Mouse (Mus musculus): ENCODE results near the gene Fads3.

The Fads3 gene

DNA sequence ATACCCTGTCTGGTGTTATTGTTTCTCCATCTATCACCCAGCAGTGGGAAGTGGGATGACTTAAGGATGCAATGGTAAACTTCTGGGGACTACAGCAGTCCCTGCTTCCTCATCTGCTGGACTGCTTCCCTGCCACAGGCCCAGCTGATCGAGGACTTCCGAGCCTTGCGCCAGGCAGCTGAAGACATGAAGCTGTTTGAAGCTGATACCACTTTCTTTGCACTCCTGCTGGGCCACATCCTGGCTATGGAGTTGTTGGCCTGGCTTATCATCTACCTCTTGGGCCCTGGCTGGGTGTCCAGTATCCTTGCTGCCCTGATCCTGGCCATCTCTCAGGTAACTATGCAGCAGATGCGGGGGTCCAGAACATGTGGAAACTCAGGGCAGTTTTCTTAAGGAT is 11.3 kb downstream of the Fads3 start:
- no peak for DNase-seq (ENCODE audit: low spot score)

DNA sequence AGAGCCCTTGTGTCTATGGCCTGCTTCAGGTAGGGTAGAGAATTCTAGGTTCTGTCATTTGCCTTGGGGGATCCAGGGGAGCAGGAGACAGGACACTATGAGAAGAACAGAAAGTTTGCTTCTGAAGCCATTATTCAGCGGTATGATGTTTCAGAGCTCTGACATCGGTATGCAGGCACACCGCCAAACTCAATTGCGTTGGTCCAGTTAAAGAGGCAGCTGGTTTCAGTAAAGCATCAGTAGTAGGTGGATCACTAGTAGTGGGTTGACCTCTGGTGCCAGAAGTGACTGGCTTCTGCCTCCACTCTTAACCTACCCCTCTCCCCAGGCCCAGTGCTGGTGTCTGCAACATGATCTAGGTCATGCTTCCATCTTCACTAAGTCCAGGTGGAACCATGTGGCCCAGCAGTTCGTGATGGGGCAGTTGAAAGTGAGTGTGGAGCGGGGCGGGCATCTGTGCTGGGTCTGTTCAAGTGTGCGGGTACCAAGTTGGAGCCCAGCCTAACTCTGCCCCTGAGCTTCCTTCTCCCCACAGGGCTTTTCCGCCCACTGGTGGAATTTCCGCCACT is 12.4 kb downstream of the Fads3 start:
- no peak for DNase-seq (ENCODE audit: low spot score)

DNA sequence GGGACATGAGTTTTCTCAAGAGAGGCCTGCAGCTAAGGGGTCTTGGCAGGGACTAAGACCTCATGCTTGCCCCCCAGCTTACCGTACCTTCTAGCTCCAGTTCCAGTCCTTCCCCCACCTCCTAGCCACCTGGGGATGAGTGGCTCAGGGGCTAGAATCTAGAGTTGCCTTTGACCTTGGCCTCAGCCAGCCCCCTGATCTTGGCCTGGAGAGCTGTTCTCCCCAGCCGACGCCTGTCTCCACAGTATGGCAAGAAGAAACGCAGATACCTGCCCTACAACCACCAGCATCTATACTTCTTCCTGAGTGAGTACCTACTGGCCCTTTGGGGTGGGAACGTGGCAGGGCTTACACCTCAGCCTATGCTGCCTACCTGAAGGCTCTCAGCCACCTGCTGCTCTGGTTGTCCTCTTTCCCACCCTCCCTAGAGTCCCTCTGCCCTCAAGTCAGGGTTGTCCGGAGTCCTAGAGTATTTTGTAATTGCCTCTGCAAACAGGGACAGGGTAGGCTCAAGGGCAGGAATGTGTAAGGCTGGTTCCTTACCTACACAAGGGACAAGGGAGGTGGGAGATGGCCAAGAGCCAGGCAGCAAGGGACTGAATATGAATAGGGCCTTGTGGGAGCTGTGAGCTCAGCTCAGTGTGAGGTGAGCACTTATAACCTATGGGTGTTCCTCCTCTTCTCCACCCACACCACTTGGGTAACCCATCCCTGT is 13.1 kb downstream of the Fads3 start:
- DNase-seq (ENCODE audit: low spot score): no peak

DNA sequence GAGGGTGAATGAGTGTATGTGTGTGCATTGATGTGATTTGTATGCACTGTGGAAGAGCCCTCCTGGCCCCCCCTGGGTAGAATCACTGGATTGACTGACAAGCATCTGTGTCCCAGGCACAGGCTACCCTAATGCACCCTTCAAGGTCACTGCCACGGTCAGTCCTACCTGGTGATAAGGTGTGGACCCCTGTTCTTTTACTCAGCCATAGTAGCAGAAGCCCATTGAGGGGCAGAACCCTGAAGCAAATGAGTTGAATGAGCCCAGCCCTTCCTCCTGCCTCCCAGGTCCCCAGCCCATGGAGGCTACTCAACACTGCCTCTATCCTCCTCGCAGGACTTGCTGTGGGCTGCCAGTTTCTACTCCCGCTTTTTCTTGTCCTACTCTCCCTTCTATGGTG is 13.9 kb downstream of the Fads3 start:
- DNase-seq (ENCODE audit: low spot score): no peak

DNA sequence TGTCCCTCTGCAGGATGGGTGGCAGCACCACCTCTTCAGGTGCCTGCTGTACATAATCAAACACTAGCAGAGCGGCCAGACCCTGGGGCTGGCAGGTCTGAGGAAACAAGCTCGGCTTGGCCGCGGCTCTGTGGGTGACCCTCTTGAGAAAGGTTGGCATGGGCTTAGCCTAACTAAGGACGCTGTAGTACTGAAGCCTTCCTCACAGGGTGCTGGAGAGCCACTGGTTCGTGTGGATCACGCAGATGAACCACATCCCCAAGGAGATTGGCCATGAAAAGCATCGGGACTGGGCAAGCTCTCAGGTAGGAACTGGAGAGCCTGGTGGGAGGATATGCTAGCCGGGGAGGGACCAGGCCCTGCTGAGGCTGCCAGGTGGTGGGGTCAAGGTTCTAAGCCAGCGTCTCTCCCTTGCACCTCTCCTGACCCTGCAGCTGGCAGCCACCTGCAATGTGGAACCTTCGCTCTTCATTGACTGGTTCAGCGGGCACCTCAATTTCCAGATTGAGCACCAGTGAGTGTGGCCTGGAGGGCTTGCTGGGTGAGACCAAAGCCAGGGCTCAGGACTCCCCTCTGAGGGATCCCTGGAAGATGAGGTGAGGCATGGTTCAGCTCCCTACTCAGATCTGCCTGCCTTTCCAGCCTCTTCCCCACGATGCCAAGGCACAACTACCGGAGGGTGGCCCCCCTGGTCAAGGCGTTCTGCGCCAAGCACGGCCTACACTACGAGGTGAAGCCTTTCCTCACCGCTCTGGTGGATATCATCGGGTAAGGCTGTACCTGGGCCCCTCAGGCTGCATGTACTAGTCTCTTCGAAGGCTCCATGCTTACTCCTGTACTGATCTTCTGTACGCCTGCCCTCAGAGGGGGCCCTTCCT is 14.7 kb downstream of the Fads3 start:
- DNase-seq (ENCODE audit: low spot score): no peak

DNA sequence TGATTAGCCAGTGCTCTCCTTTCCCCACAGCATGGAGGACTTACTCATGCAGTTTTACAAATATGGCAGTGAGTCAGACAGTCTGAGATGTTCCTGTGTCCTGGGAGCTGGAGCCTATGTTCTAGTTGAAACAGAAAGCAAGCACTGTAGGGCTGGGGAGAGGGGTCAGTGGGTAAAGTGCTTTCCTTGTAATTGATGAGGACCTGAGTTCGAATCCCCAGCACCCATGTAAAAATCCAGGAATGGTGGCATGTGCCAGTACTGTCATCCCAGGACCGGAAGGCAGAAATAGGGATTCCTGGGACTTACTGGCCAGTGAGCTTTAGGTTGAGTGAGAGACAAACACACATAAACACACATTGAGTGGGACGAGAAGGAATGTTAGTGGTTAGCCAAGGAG is 15.3 kb downstream of the Fads3 start:
- DNase-seq (ENCODE audit: low spot score): no peak

DNA sequence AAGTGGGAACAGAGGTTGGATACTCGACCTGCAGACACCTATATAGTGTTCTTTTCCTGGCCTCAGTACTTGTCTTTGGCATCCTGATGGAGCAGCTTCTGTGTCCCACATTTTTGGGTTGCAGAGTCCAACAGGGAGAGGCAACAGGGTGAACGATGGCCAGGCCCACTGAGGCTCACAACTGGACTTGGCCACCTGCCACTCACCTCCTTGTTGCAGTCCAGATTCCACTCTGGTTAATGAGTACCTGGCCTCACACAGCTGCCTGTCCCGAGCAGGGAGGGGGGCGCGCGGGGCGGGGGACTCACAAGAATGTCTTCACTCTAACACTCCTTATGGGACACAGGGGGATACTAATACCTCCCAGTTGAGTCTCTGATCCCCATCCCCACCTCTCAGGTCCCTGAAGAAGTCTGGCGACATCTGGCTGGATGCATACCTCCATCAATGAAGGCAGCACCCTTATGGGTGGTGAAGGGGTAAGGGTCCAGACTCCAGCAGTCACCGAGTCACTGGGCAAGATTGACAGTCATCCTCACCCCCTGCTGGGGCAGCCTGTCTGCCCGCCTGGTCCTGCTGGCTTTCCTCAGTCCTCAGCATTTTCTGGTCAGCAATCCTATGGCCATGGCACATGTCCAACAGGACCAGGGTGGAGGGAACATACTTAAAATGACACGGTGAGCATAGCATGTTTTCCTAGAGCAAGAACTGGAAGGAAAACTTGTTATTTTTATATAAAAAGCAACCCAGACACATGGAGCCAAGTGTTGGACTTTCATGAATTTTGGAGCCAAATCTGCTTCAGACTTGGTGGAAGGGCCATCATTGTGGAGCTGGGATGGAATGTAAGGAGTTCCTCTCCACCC is 16.4 kb downstream of the Fads3 start:
- DNase-seq (ENCODE audit: low spot score): no peak

DNA sequence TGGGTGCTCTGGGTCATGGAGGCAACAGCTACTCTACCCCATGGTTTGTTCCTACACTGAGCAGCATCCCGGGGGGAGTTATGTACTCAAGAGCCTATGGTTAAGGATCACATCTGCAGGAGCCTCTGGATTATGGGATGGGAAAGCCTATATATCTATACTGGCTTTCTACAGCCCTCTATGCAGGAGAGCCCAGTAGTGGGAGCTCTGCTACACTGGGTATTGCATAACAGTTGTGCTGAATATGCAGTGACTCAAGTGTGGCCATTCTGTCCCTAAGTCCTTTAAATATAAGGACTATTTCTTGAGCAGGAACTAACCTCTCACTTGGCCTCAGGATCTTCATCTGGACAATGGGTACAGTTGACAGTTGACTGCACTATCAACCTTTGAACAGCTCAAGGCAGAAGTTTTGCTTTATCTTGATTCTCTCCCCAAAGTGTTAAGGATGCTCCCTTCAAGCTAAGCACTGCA is 17.0 kb downstream of the Fads3 start:
- no peak for DNase-seq (ENCODE audit: low spot score)

DNA sequence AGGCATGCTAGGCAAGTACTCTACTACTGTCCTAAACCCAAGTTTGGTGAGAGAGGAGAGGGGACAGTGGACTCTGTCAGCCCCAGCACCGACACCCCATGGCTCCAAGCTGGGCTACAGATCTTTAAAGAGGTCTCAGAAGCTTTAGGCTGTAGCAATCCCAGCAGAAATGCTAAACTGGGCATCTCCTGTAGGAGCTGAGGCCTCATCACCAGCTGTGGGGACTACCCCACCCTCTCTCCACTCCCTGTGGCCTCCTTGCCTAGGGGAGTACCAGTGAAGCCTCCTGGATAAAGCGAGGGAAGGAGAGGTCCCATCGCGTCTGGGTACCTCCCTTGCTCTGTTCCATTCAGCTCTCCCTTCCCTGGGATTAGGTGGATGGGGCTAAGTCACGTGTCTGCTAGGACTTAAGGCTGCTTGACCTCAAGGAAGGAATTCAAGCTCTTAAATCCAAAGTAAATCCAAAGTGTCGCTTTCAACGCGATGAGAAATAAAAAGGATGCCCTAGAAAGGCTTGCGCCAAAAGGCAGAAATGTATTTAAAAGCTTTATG is 17.6 kb downstream of the Fads3 start:
- no peak for DNase-seq (ENCODE audit: low spot score)

DNA sequence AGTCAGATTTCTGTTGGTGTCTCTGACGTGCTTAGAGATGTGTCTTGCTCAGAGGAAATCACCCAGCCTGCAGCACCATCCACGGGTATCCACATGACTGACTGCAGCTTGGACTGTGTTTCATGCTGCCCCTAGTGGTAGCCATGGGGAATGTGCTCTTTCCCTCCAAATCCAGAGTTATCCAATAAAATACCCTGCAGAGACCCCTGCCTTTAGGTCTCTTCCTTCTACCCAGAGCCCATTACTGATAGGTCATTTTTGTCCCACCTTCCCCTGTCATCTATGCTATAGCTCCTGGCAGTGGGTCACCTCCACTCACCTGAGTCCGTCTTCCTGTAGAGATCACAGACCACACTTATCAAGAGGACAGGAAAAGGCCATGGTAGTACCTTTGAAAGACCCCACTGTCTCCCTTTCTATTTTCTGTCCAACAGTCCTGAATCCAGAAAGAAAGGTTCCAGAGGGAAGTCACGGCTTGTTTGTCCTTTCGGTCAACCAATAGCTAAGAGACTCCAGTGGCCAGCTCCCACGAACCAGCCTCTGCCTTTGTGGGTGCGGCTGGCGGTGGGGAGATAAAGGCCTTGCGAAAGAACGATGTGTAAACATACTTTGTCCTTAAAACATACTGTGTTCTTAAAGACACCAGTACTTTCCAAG is 18.7 kb downstream of the Fads3 start:
- peak; percentile 44 for DNase-seq (ENCODE audit: low spot score)

DNA sequence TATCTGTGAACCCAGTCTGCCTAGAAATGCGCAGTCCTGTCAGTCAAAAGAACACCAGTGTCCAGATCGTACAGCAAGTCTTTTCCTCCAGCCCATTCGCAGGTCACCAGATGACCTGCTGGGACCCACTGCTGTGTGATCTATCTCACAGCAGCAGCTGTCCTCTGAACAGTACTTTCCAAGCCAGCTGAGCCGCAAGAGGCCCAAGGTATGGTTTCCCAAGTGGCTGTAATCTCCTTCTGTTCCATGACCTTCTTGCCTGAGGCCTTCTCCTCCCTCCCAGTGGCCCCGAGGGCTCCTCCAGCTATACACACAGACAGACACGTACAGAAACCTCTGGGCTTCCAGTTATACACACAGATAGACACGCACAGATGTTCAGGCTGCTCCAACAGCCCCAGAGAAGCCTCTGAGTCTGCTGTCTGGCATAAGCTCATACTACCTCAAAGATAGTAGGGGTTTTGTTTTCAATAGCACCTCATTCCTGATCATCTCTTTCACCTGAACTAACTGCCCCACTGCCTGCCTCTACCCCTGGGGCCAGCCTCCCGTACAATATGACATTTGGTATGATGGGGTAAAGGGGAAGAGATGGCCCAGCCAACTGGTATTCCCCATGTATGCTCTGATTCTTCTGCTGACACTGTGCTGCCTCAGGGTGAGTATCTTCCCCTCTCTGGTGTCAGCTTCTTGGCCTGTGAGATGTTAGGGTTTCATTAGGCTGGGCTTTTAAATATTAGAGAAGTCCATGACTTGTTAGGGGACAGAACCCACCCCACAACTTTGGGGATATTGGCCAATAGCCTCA is 19.6 kb downstream of the Fads3 start:
- no peak for DNase-seq (ENCODE audit: low spot score)

DNA sequence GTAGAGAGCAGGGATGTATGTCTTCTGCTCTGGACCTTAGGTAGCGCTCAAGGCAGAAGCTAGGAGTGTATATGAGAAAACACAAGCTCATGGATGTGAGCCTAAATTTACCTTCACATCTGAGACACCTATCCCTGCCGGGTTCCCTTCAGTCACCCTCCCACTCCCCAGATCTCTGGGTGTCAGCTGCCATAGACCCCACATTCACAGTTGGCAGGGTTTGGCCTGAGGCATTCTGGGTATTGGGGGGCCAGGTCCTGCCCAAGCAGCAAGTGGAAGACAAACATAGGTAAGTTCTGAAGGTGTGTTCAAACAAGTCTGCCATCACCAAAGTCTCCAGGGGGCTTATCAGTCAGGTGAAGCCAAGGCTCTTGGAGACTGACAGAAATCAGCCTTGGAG is 20.3 kb downstream of the Fads3 start:
- no peak for DNase-seq (ENCODE audit: low spot score)

DNA sequence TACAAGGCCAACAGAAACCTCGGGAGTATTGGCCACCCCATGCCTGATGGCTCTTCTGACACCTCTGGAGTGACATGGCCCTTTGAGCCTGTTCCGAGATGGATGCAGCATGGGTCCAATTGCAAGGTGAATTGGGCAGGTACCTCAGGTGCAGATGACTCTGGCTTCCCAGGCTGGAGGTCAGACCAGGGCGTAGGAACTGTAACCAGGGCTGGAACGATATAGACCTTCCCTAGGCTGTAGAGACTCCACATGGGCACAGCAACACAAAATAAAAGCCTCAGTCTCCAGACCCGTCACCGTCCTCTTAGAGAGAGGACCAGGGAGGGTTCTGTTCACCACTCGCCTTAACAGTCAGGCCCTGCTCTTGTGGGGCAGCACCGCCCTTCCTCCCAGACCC is 20.9 kb downstream of the Fads3 start:
- no peak for DNase-seq (ENCODE audit: low spot score)

DNA sequence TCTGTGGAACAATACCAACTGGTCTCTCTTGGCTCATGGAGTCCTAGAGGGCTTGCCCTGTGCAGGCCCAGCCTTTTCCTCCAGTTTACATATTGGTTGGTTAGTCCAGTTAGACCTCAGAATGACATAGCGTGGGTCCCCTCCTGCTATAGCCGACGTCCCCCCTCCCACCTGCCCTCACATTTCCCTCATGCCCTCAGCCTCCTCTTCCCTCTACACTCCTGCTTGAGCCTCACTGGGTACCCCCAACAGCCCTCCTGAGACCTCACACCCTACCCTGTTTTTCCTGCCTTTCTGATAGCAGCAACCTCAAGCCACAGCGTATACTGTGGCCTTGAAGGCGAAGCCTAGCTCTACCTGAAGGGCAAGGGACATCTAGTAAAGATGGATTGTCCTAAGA is 21.5 kb downstream of the Fads3 start:
- DNase-seq (ENCODE audit: low spot score): no peak

DNA sequence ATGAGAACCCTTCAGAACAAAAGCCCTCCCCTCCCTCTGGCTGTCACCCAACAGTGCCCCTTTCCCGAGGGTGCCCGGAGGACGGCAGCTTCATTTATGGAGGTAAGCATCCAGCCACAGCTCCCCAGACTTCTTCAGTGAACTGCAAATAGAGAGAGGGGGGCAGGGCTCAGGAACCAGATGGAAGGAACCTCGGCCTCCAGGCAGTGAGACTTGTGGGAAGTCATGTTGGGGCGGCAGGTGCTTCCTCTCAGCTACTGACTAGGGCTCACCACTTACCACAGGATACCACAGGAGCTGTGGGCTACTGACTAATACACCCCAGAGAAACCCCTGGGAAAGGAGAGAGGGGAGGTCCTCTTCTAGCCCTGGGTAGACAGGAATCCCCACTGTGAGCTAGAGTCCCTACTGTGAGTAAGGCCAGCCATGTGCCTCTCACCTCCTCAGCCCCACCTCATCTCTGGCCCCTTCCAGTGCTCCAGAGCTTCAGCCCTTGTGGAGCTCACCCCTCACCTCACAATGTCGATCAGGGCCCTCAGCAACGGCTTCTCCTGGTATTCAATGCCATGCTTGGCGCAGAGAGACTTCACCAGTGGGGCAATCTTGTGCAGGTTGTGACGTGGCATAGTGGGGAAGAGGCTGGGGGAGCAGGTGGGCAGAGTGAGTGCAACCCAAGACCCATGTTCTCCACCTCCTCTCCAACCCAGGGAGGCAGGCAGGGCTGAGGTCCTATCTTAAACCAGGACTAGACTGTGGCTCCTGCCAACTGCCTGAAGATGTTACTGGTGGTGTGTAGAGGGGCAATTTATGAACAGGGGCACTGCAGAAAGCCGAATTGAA is 23.0 kb downstream of the Fads3 start:
- DNase-seq (ENCODE audit: low spot score): no peak

DNA sequence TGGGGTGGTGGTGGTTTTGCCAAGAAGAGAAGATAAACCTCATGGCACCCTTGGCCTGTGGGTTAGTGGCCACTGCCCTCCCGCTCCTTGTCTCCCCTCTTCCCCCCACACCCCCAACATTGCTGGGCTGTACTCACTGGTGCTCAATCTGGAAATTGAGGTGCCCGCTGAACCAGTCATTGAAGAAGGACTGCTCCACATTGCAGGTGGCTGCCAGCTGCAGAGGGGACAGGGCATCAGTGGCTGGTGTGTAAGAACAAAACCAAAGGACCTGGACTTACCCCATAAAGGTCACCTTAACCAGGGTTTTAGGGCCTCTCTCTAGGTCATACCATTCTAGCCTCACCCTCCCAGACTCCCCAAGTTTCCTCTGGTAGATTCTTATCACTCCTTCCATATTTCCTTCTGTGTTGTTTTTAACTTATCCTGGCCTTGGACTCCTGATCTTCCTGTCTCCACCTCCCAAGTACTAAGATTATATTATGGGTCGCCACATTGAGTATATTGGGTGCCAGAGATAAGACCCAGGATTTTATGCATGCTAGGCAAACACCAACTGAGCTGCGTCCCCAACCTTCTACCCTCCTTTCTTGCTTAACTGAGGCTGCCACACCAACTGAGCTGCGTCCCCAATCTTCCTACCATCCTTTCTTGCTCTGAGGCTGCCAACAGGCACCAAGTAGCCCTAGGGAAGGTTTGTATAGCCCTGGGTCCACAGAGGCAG is 24.3 kb downstream of the Fads3 start:
- DNase-seq (ENCODE audit: low spot score): no peak

DNA sequence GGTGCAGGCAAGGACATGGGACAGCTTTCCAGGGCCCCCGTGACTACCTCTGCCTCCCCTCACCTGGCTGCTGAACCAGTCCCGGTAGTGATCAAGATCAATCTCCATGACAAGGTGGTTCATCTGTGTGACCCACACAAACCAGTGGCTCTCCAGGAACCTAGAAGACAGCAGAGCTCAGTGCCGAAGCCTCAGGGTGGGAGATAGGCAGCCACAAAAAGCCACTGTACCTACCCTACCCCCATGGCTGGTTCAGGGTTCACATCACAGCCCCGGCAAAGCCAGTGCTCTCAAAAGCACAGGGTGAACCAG is 24.8 kb downstream of the Fads3 start:
- DNase-seq (ENCODE audit: low spot score): no peak

DNA sequence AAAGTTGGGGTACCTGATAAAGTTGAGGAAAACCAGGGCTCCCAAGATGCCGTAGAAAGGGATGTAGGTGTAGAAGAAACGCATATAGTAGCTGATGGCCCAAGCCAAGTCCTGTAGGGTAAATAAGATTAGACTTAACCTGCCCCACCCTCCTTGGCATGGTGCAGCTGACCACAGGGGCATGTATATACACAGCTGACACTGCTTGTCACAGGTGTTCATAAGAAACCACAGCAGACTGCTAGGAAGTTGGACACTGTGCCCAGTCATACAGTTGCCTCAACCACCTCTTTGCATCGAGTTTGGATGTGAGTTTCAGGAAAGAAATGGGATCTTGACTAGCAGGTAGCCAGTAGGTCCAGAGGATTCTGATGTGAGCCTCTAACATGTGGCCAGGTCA is 25.1 kb downstream of the Fads3 start:
- no peak for DNase-seq (ENCODE audit: low spot score)

DNA sequence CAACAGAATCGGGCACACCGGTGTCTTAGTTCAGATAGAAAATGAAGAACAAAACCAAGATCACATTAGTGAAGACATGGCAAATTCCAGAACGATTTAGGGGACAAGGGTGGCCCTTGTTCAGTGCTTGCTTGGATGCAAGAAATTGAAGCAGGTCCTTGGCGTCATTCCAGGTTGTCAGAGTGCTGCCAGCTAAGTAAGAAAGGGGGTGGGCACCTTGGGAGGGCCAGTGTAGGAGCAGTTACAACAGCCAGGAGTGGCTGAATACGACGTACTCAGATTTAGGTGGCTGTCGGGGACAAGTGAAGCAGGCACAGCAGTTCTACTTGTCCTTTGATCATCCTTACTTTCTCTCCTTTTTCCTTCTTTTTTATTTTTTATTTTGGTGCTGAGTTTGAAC is 26.3 kb downstream of the Fads3 start:
- no peak for DNase-seq (ENCODE audit: low spot score)

Measured in ovary, postnatal 36 days (tissue).